Mouse (Mus musculus): ENCODE results near the gene Lrrn4cl.

- TF ChIP-seq CTCF (IDR thresholded peaks at IDR 0.05; ENCODE audit: borderline replicate concordance, extremely low read depth, insufficient read depth, insufficient read length) (no peak), POLR2A (IDR thresholded peaks at IDR 0.05; ENCODE audit: borderline replicate concordance, extremely low read depth, insufficient read depth, insufficient read length, poor library complexity, severe bottlenecking) (no peak)
Measured at GRCm38 (mm10) chr19:8850402-8850901, at the start of gene Lrrn4cl.
